ENCODE assay signal across 9 mouse cellular contexts in the genomic region with DNA sequence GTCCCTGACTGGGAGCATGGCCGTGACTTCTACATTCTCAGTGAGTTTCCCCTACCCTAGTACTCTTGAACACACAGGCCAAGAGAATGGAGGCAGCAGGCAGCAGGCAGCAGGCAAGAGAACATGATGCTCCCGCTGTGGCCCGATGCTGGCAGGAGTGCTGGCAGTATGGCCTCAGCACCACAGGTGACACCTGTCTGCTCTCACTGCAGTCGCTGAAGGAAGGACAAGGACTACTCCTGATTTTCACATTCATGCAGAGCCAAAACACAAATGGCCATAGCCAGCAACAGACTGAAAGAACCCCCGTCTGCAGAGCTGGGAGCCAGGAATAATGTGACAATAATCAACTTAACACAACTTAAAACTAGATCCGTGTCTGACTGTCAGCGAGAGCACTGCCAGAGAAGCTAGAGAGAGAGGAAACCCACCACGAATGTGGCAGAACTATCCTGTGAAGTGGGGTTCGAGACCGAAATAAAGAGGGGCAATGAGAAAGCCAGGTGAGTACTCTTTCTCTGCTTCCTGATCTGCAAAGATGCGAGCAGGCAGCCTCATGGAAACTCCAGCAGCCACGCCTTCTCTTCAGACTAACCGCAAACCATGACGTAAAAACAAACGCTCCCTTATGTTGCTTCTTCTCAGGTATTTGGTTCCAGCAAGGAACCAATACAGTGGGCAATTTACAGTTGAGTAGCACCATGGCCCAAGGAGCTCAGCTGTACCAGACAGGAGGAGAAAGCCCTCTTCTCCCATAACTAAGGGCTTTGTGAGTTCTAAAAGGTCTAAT. TPM values are rescaled to one million over a fixed set of nuclear protein-coding genes. Genes with fewer than 3 reads are reported as not detected.
A peak's percentile ranks its signal among the peaks of the same experiment; 100 is the strongest.
DNase-seq lines count a peak whose midpoint lies in the region; ATAC-seq and TF ChIP-seq lines count a peak whose summit lies in the region.
"Had no signal": no experiment of that assay in that cellular context is flagged by ENCODE, and none has a peak within 500 bp of the region (broad histone marks: within the 10 kb centered on the region; RNA-seq: fewer than 3 reads in every experiment).

No protein-coding gene starts in this region.

- H3K27me3 ChIP-seq in forebrain, postnatal 0 days (ENCODE audit: insufficient read depth, low read length): no peaks in the 10 kb centered on the region
- H3K27me3 ChIP-seq in midbrain, postnatal 0 days (ENCODE audit: insufficient read depth, low read length): no peaks in the 10 kb centered on the region
- no peaks in the 10 kb centered on the region for H3K27me3 ChIP-seq in kidney, adult 2 months (replicated peaks; ENCODE audit: control insufficient read depth, insufficient read depth, low read length)
- H3K27me3 ChIP-seq: liver, embryonic 13.5 days had no signal

- H3K4me2 ChIP-seq in forebrain, postnatal 0 days (ENCODE audit: low read depth): no peak overlapping the region
- no peak overlapping the region for H3K4me2 ChIP-seq in midbrain, postnatal 0 days (ENCODE audit: low read depth, low read length, poor library complexity, severe bottlenecking)
- H3K4me2 ChIP-seq: liver, embryonic 13.5 days had no signal

- TF ChIP-seq CTCF in forebrain, postnatal 0 days (IDR thresholded peaks at IDR 0.05; ENCODE audit: low read depth): no peak
- TF ChIP-seq CTCF in midbrain, postnatal 0 days (IDR thresholded peaks at IDR 0.05): no peak
- no peak for TF ChIP-seq CTCF in kidney, adult 2 months (conservative IDR thresholded peaks at IDR 0.05; ENCODE audit: insufficient read depth, insufficient read length, low read depth, low read length)

- intact Hi-C loops in heart, postnatal 36 days (cut with DNase I): no loop called here
- intact Hi-C loops in left cerebral cortex, postnatal 10 days (cut with DNase I): no loop called here

- peak overlapping the region; percentile 72; the same call in 1 of the 2 replicates for H3K27ac ChIP-seq in forebrain, postnatal 0 days (ENCODE audit: low read depth, low read length)
- H3K27ac ChIP-seq in midbrain, postnatal 0 days (ENCODE audit: low read depth, low read length): no peak overlapping the region; the same call in 1 of the 2 replicates
- no peak overlapping the region for H3K27ac ChIP-seq in kidney, adult 2 months (ENCODE audit: insufficient read depth, low read depth, low read length)
- H3K27ac ChIP-seq: liver, embryonic 13.5 days had no signal

- H3K9me3 ChIP-seq in forebrain, postnatal 0 days (ENCODE audit: low read length): no peaks in the 10 kb centered on the region
- H3K9me3 ChIP-seq in midbrain, postnatal 0 days (ENCODE audit: low read length): no peaks in the 10 kb centered on the region
- H3K9me3 ChIP-seq: liver, embryonic 13.5 days had no signal

- H3K4me3 ChIP-seq in forebrain, postnatal 0 days (ENCODE audit: low read depth, low read length): no peak overlapping the region
- H3K4me3 ChIP-seq in midbrain, postnatal 0 days (ENCODE audit: low read depth, low read length): no peak overlapping the region
- no peak overlapping the region for H3K4me3 ChIP-seq in kidney, adult 2 months (ENCODE audit: insufficient read depth, low read depth, low read length)
- H3K4me3 ChIP-seq: liver, embryonic 13.5 days had no signal

- WGBS in forebrain, postnatal 0 days: 65% methylated on average over 15 of the region's 15 CpGs
- WGBS in midbrain, postnatal 0 days: 80% methylated on average over 15 of the region's 15 CpGs
- 95% methylated on average over 15 of the region's 15 CpGs for WGBS in kidney, adult 2 months

- DNase-seq in heart, adult 11 months: peak; percentile 73
- no peak for DNase-seq in heart, postnatal 36 days
- peak; percentile 91 for DNase-seq in cerebellum, adult 9-11 months
- DNase-seq in forebrain, postnatal 0 days: peak; percentile 8
- peak; percentile 5 for DNase-seq in midbrain, postnatal 0 days (ENCODE audit: low spot score)
- DNase-seq in right cerebral cortex, postnatal 25 days: no peak
- DNase-seq in left cerebral cortex, postnatal 10 days (ENCODE audit: extremely low spot score in 1 of 2, low spot score in 2 of 2): no peak
- DNase-seq in kidney, adult 2 months: no peak
- DNase-seq: liver, embryonic 13.5 days had no signal

- no peak for TF ChIP-seq POLR2A in kidney, adult 2 months (IDR thresholded peaks at IDR 0.05; ENCODE audit: low read depth, low read length)

- no peak overlapping the region for H3K9ac ChIP-seq in forebrain, postnatal 0 days
- no peak overlapping the region for H3K9ac ChIP-seq in midbrain, postnatal 0 days (replicated peaks; ENCODE audit: low read length, poor library complexity, severe bottlenecking)
- H3K9ac ChIP-seq: liver, embryonic 13.5 days had no signal

- ATAC-seq in forebrain, postnatal 0 days: peak; percentile 14; the same call in 1 of the 2 replicates
- no peak for ATAC-seq in midbrain, postnatal 0 days (ENCODE audit: low FRiP score)

- H3K36me3 ChIP-seq in forebrain, postnatal 0 days (ENCODE audit: insufficient read depth): peaks cover 52% of the 10 kb centered on the region
- peaks cover 4% of the 10 kb centered on the region; the same call in 1 of the 2 replicates for H3K36me3 ChIP-seq in midbrain, postnatal 0 days (ENCODE audit: insufficient read depth, low read length)
- no peaks in the 10 kb centered on the region; the same call in none of the 2 replicates for H3K36me3 ChIP-seq in kidney, adult 2 months (ENCODE audit: control insufficient read depth, insufficient read depth, low read length)

- H3K4me1 ChIP-seq in forebrain, postnatal 0 days (ENCODE audit: insufficient read depth): 0 out of 2 replicates have a peak, but pooled peaks cover 5% of the 10 kb centered on the region
- no peaks in the 10 kb centered on the region for H3K4me1 ChIP-seq in midbrain, postnatal 0 days (ENCODE audit: insufficient read depth, low read length)
- H3K4me1 ChIP-seq in kidney, adult 2 months (ENCODE audit: control insufficient read depth, insufficient read depth, low read length): no peaks in the 10 kb centered on the region
- H3K4me1 ChIP-seq: liver, embryonic 13.5 days had no signal

RNA-seq across cellular contexts. Expression of gene Kif1b, which starts 50.8 kb away (rescaled TPM):
- total RNA-seq in heart, postnatal 36 days (2021): 100 to 1,000 TPM; 148 to 157 TPM
- total RNA-seq in forebrain, postnatal 0 days (2014; rRNA removed): 209 and 270 TPM in 2 replicates
- polyA plus RNA-seq in forebrain, postnatal 0 days (2015; fragmentation: Nextera tagmentation; extraction: Ambion mirVana): 139 and 202 TPM in 2 replicates
- total RNA-seq in midbrain, postnatal 0 days (2014; rRNA removed): 308 and 425 TPM in 2 replicates
- 183 and 215 TPM in 2 replicates for polyA plus RNA-seq in midbrain, postnatal 0 days (2015; fragmentation: Nextera tagmentation; extraction: Ambion mirVana)
- total RNA-seq in left cerebral cortex, postnatal 10 days (2021): 100 to 1,000 TPM; 427 to 448 TPM
- 31.1 and 35.8 TPM in 2 replicates for polyA plus RNA-seq in kidney, adult 2 months (2012; rRNA removed)

Comparison
In these comparisons a context has a peak if more than half of its experiments do, and no peak if none do; other contexts are left out.
1. DNase-seq: peak in heart, adult 11 months (single experiment), cerebellum, adult 9-11 months (single experiment), forebrain, postnatal 0 days (single experiment) and midbrain, postnatal 0 days (single experiment); none in heart, postnatal 36 days (0 of 2), right cerebral cortex, postnatal 25 days (single experiment), left cerebral cortex, postnatal 10 days (0 of 2) and kidney, adult 2 months (single experiment).